ENCODE assay signal across 9 mouse cellular contexts in genomic region chr10:82662267-82662990, GRCm38 (mm10). TPM values are rescaled to one million over a fixed set of nuclear protein-coding genes. Genes with fewer than 3 reads are reported as not detected.
DNase-seq lines count a peak whose midpoint lies in the region; ATAC-seq and TF ChIP-seq lines count a peak whose summit lies in the region.
"Had no signal": no experiment of that assay in that cellular context is flagged by ENCODE, and none has a peak within 500 bp of the region (broad histone marks: within the 10 kb centered on the region; RNA-seq: fewer than 3 reads in every experiment).

No protein-coding gene starts in this region.

- no peak overlapping the region for H3K27ac ChIP-seq in kidney, adult 2 months (ENCODE audit: insufficient read depth, low read depth, low read length)
- H3K27ac ChIP-seq in intestine, embryonic 16.5 days (ENCODE audit: low read length) = no peak overlapping the region

- H3K36me3 ChIP-seq in kidney, adult 2 months (ENCODE audit: control insufficient read depth, insufficient read depth, low read length) = no peaks in the 10 kb centered on the region
- H3K36me3 ChIP-seq in intestine, embryonic 16.5 days (ENCODE audit: control insufficient read depth, insufficient read depth, low read length) = no peaks in the 10 kb centered on the region

- 66% methylated on average over 14 of the region's 14 CpGs for WGBS in kidney, adult 2 months
- 79% methylated on average over 14 of the region's 14 CpGs for WGBS in intestine, embryonic 16.5 days

- ATAC-seq in intestine, embryonic 16.5 days = no peak

- H3K9me3 ChIP-seq in intestine, embryonic 16.5 days (ENCODE audit: control insufficient read depth, low read length) = no peaks in the 10 kb centered on the region

- no peaks in the 10 kb centered on the region for H3K4me1 ChIP-seq in kidney, adult 2 months (ENCODE audit: control insufficient read depth, insufficient read depth, low read length)
- no peaks in the 10 kb centered on the region for H3K4me1 ChIP-seq in intestine, embryonic 16.5 days (ENCODE audit: control insufficient read depth, insufficient read depth, low read length)

- H3K4me3 ChIP-seq in kidney, adult 2 months (ENCODE audit: insufficient read depth, low read depth, low read length) = no peak overlapping the region
- H3K4me3 ChIP-seq in intestine, embryonic 16.5 days (ENCODE audit: low read length) = no peak overlapping the region

- peak; percentile 95 for DNase-seq in brain, adult 2 months (ENCODE audit: low read depth, low spot score)
- peak; percentile 90 for DNase-seq in cerebellum, adult 9-10 months
- DNase-seq in layer of hippocampus, adult 9-10 months (ENCODE audit: low spot score) = peak; percentile 69
- peak; percentile 64 to 74 for DNase-seq in right cerebral cortex, postnatal 10 days (ENCODE audit: low spot score in 2 of 2)
- no peak for DNase-seq in kidney, adult 2 months
- DNase-seq in gastrocnemius, adult 8-10 months (ENCODE audit: low spot score in 2 of 2) = no peak
- no peak for DNase-seq in lung, postnatal 14 days
- DNase-seq: kidney, postnatal 10 days had no signal

- H3K27me3 ChIP-seq in kidney, adult 2 months (replicated peaks; ENCODE audit: control insufficient read depth, insufficient read depth, low read length) = no peaks in the 10 kb centered on the region
- H3K27me3 ChIP-seq in intestine, embryonic 16.5 days (replicated peaks; ENCODE audit: control insufficient read depth, insufficient read depth, low read length) = no peaks in the 10 kb centered on the region

- TF ChIP-seq POLR2A in kidney, adult 2 months (IDR thresholded peaks at IDR 0.05; ENCODE audit: low read depth, low read length) = no peak

- H3K4me2 ChIP-seq in intestine, embryonic 16.5 days (ENCODE audit: low read depth, low read length) = no peak overlapping the region

- H3K9ac ChIP-seq in intestine, embryonic 16.5 days (ENCODE audit: low read depth, low read length) = no peak overlapping the region

- TF ChIP-seq CTCF in kidney, adult 2 months (conservative IDR thresholded peaks at IDR 0.05; ENCODE audit: insufficient read depth, insufficient read length, low read depth, low read length) = no peak

RNA-seq across cellular contexts. Expression of gene Glt8d2, which starts 28.0 kb away (rescaled TPM):
- polyA plus RNA-seq in kidney, adult 2 months (2012; rRNA removed) = 0.94 and 2.4 TPM in 2 replicates
- polyA plus RNA-seq in intestine, embryonic 16.5 days (2015; fragmentation: Nextera tagmentation; extraction: Ambion mirVana) = 5.0 and 6.8 TPM in 2 replicates
- total RNA-seq in gastrocnemius, adult 8-10 months (2022) = 1 to 10 TPM; 1.1 to 2.7 (median 1.6) TPM

RNA-seq across cellular contexts. Expression of gene Tdg, which starts 32.8 kb away (rescaled TPM):
- polyA plus RNA-seq in kidney, adult 2 months (2012; rRNA removed) = 17.6 and 18.8 TPM in 2 replicates
- 102 TPM in 2 replicates for polyA plus RNA-seq in intestine, embryonic 16.5 days (2015; fragmentation: Nextera tagmentation; extraction: Ambion mirVana)
- total RNA-seq in gastrocnemius, adult 8-10 months (2022) = 10 to 100 TPM in 3 of 4 experiments, 1 to 10 TPM in 1; 9.7 to 15.1 (median 11.9) TPM

RNA-seq across cellular contexts. Expression of gene Hcfc2, which starts 33.5 kb away (rescaled TPM):
- polyA plus RNA-seq in kidney, adult 2 months (2012; rRNA removed) = 7.6 and 8.1 TPM in 2 replicates
- polyA plus RNA-seq in intestine, embryonic 16.5 days (2015; fragmentation: Nextera tagmentation; extraction: Ambion mirVana) = 28.2 and 29.0 TPM in 2 replicates
- total RNA-seq in gastrocnemius, adult 8-10 months (2022) = 10 to 100 TPM; 25.4 to 33.2 (median 29.1) TPM

RNA-seq across cellular contexts. Expression of gene 1190007I07Rik, which starts 39.4 kb away (rescaled TPM):
- 47.2 and 53.2 TPM in 2 replicates for polyA plus RNA-seq in kidney, adult 2 months (2012; rRNA removed)
- 57.3 and 59.6 TPM in 2 replicates for polyA plus RNA-seq in intestine, embryonic 16.5 days (2015; fragmentation: Nextera tagmentation; extraction: Ambion mirVana)
- 10 to 100 TPM; 24.7 to 33.5 (median 30.4) TPM for total RNA-seq in gastrocnemius, adult 8-10 months (2022)

Comparison
In these comparisons a context has a peak if more than half of its experiments do, and no peak if none do; other contexts are left out.
1. DNase-seq: peak in brain, adult 2 months (single experiment), cerebellum, adult 9-10 months (single experiment), layer of hippocampus, adult 9-10 months (single experiment) and right cerebral cortex, postnatal 10 days (2 of 2); none in kidney, adult 2 months (single experiment), gastrocnemius, adult 8-10 months (0 of 2) and lung, postnatal 14 days (single experiment).